Mouse (Mus musculus) liver, adult (tissue): ENCODE results near the gene Pced1a.
A peak's percentile ranks its signal among the peaks of the same experiment; 100 is the strongest.

ENCODE experiments used
- GATA4 ChIP-seq: IDR thresholded peaks from 2 replicates; pipeline ENCODE4 v1.6.1; 2014; ENCODE audit warnings: mild to moderate bottlenecking, low read length; ENCODE audit not compliant: insufficient replicate concordance

Gene Pced1a

DNA sequence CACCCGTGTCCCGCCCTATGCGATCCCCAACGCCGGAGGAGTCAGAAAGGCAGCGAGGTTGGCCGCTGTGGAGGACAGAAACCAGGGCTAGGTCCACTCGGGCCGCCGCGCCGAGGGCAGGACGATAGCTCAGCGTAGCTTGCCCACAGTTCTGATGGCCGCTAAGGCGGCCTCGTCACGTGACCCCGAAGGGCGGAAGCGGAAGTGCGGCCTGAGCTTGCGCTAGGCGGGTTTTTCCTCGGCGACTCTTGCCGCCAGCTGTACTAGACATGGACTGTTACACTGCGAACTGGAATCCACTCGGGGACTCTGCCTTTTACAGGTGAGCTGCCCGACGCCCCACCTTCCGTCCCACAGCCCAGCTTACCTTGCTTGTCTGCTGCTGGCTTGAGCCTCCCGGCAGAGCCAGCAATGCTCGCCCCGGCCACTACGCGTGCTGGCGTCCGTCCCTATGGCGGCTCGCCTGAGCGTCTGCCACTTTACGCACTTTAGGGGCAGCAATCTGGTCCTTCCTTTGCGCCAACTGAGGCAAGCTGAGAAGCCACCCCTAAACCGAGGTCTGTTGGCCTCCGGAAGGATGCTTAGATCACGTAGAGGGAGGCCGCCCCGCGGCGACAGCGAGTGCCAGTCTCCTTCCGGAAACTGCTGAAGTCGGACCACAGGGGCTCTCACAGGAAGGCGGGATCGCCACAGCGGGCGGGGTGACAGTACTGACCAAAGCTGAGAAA lies at the start of gene Pced1a, which contains the start of gene Vps16:
Gene Pced1a (minus strand): TSS at position 576 of the 728 bp plus-strand sequence.
Gene Vps16 (plus strand): TSS at position 214 of the 728 bp plus-strand sequence.
- peak; percentile 7; the same call in 1 of the 2 replicates for TF ChIP-seq GATA4

DNA sequence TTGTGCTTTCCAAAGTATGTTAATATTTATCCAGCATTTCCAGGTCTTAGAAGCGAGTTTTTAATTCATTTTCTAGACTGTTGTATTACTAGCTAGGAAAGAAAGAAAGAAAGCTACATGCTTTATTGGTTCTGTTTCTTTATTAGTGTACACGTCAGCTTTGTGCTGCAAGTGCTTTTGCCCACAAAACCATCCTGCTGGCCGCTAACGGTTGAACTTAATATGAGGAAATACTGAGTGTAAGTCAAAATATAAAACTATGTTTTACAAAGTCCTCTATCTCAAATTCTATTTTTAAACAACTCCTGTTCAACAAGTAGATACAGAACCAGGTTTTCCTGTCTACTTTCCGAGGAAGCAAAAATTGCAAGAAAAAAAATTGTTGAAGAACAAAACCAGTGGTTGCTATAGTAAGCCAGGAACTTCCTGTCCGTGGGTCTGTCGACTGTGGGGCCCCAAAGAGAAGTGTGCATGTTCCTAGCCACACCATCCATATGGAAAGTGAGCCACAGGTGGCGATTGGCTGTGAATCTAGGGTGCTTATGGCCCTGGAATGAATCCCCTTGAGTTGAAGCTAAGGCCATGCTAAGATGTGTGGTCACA lies 48.5 kb upstream of the Pced1a start:
- TF ChIP-seq GATA4, result no peak

DNA sequence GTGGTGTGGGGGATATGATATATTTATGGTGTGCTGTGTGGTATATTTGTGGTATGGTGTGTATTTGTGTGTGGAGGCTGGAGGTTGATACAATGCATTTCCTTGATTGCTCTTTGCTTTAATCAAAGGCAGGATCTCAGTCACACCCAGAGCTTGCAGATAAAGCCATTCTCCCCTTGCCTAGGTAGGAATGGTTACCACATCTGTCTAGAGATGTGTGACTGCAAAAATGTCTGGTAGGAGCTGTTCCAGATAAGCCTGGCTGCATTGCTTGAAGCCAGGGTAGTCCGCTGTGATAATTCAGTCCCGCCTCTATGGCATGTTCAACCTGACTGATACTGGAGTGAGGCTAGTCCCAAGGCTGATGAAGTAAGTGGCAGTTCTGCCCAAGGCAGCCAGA lies 45.4 kb upstream of the Pced1a start:
- TF ChIP-seq GATA4, result no peak

DNA sequence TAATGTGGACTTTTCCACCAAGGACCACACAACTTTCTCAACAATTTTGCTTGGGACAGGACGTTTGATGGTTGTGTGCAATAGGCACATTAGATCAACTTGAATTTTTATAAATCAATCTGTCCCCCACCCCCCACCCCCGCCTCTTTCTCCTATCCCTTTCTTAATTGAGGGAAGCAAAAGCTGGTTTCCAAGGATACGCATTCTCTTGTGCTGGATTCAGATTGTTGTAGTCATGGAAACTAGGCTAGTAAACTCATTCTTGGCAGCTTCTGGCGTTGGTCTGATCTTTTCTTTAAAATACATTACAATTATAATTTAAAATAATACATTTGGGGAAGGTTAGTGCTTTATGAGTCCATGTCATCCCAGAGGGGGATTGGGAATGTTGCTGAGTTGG lies 44.9 kb upstream of the Pced1a start:
- no peak for TF ChIP-seq GATA4

DNA sequence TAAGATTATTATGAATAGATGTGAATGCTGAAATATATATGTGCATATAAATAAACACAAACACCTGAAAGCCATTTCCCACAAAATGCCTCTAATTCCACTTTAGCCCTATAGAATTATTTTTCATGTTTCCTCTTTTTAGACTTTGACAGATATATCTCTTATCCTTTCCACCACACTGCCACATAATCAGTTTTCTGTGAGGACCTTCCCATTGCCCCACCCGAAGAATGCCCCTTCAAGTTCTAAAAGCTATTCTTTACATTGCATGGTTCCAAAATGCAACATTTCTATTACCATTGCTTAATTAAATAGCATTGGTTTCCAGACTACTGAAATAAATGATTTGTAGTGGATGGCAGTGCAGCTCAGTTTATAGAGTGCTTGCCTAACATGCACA lies 41.9 kb upstream of the Pced1a start:
- TF ChIP-seq GATA4, result no peak

DNA sequence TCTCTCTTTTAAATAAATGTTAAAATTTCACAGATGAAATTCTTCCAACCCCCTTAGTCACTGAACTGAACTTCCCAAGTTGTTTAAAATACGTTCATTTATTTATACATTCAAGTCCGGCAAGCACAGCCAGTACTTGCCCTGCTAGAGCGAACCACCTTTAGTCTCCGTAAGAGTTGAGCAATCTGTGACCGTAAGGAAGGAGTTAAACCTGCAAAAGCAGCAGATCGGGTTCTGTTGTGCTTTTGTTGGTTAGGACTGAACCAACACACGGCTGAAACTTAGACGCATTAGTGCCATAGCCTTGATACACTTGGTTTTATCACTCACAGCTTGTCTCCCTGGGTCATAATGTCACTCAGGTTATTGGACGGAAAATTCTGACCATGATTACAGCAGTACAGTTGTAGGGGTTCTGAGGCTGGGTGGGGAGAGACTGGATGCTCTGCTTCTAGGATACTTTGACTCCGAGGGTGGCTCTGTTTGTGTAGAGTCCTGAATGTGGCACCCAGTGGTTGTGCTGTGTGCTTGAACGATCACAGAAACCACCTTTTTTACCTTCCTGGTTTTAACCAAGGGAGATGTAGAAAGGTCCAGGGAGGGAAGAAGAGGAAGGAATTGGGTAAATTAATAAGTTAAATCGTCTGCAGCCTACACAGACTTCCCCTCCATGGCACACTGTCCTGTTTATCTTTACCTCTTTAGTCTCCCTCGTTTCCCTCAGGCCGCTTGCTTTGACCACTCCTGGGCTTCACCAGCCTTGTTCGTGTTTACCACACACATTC lies 37.0 kb upstream of the Pced1a start:
- no peak for TF ChIP-seq GATA4

DNA sequence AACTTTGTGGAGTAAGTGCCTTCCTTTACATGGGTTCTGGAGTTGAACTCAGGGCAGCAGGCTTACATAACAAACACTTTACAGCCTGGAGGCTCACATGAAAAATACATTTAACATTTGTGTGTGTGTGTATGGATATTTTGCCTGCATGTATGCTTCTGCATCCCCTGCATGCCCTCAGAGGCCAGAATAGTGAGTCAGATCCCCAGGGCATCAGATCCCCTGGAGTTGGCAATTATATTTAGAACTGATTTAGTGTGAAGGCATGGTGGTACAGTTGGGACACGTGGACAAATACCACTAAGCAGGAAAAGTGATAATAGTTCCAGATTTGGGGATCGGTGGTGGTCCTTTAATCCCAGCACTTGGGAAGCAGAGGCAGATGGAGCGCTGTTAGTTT lies 35.1 kb upstream of the Pced1a start:
- TF ChIP-seq GATA4, result no peak

DNA sequence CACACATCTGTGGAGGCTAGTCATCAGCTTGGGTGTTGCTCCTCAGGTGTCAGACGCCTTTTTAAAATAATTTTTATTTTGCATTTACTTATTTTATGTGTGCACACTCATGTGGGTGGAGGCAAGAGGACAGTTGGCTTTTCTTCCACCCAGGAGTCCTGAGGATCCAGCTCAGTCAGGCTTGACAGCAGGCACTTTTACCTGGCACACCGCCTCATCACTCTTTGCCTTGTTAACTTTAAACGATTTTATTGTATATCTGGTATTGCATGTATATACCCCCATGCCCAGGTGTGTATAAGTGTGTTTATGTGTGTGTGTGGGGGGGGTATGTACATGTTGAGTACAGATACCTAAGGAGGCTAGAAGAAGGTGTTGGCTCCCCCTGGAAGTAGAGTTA lies 33.4 kb upstream of the Pced1a start:
- TF ChIP-seq GATA4, result no peak

DNA sequence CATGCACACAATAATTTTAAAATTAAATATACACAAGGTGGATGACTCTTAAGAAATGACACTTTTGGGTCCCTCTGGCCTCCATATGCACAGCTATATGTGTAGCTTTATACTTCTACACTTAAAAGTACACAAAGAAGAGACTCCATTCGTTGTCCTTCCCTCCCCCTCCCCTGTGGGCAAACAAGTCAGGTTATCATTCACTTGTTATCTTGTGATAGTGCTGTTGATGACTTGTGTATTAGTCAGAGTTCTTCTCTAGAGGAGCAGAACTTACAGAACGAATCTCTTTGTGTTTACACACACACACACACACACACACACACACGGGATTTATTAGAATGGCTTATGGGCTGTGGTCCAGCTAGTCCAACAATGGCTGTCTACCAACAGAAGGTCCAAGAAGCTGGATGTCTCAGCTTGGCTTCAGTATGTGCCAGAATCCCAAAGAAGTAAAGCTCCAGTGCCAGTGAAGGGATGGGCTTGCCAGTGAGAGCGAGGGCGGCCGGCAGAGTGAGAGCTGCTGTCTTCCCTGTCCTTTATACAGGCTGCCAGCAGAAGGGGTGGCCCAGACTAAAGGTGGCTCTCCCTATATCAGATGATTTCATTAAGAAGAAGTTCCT lies 30.4 kb upstream of the Pced1a start:
- no peak for TF ChIP-seq GATA4

DNA sequence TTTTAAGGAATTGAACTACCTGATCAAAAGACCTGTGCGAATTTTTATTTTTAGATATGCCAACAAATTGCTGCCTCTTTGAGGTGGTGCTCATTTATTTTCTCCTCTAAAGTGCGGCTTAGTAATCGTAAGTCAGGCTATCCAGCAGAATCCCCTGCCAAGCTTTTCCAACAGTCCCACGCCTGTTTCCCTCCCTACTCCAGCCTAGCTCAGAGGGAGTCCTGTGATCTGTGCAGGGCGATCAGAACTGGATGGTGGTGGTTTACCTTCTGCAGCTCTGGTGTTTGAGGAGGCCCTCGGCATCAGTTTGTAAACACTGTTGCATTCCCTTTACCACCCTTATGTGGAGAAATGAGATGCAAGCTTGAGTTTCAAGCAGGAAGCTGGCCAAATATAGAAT lies 28.9 kb upstream of the Pced1a start:
- TF ChIP-seq GATA4, result no peak

DNA sequence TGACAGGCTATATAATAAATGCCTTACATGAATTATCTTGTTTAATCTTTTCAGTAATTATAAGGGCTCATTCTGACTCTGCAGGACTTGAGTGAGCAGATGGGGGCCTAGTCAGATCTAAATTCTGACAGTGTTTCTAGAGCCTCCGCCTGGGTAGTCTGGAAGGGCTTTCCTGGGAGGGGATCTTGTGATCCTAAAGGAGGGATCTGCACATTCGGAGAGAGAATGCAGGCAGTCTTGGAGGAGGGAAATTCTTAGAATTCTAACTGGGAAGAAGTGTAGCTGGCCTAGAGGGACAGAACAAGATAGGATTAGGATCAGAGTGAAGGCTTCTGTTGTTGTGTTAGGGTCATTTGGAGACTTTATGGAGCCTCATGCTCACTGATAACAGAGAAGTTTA lies 27.8 kb upstream of the Pced1a start:
- TF ChIP-seq GATA4, result no peak

DNA sequence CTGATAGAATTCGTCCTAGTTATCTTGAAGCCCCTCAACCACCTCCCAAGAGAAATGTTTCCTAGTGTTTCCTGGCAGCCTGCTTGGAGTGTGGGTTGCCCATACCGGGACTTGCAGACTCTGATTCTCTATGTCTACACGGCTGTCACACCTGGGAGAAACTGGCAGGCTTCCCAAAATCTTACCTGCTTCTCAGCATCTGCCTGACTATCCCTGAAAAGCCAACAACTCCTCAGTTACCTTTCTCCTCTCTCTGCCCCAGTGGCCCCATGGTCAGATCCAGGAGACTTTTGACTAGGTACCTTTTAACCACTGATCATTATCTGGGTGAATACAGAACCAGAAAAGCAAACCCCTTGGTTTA lies 27.2 kb upstream of the Pced1a start:
- TF ChIP-seq GATA4, result no peak

DNA sequence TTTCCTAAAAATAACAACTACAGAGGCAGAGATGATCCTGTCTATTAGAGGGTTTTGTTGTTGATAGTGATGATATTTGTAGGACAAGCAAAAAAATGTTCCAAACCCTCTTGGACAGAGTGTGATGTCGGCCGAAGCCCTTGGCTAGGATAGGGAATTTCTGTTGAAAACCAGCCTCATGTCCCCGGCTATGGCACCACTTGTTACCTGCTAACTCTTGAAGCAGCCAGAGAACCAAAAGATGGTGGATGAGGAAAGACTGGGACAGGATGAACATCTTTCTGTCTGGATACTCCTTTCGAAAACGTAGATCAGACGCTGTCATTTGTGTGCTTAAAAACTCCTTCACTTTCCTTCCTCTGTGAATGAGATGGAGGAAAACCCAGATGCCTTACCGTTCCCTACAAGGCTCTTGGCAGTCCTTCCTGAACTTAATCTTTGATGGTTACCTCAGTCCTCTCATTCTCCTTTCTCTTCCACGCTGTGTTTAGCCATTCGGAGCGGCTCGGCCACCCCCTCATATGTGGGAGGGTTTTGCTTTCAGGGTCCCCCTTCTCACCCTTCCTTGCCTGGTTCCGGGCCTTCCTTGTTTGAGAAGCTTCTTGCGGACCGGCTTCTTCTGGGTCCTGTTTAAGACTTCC lies 26.7 kb upstream of the Pced1a start:
- TF ChIP-seq GATA4, result no peak

DNA sequence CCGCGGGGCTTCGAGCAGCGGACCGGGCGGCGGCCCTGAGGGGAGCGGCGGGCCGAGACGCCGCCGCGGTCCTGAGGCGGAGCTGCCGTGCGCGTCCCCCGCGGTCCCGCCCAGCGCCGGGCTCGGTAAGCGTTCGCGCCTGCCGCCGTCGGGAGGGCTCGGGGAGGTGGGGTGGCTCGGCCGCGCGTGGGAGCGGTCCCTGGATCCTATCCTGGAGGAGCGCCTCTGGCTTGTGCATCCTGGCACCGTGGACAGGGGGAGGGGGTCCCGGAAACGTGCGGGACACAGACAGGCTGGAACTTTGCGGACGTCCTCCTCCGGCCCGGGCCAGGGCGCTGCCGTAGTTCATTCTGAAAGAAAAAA lies 25.9 kb upstream of the Pced1a start:
- TF ChIP-seq GATA4, result no peak

DNA sequence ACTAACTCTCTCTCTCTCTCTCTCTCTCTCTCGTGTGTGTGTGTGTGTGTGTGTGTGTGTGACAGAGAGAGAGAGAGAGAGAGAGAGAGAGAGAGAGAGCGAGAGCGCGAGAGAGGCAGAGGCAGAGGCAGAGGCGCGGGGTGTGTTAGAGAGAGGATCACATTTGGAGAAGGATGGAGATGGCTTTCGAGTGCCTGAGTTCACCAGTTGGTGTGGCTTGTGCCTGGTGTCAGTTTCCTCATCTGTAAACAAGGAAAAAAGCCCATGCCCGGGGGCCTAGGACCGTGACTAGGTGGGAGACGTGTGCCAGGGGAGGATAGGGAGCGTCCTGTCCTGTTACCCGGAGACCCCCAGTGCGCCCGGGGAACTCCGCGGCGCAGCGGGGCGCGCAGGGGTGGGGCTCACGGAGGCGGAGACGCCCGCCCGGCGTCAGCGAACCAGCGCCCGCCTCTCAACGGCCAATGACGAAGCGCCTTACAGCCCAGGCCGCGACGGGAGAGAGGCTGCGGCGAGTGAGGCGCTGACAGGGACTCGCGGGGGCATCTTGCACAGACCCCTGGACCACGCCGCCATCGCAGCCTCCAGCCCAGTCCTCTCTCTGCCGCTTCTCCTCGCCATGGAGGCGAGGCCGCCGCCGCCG lies 25.4 kb upstream of the Pced1a start, which contains the start of gene Ptpra:
Gene Ptpra (plus strand): TSS at position 485 of the 640 bp plus-strand sequence.
- no peak for TF ChIP-seq GATA4
